Mouse (Mus musculus) bone marrow macrophage, adult 2 months (primary cell): Measurements from ENCODE around the gene Cd72.

Source experiments
- CTCF ChIP-seq: IDR thresholded peaks from 2 replicates; pipeline ENCODE4 v1.5.1; 2012; ENCODE audit warnings: low read depth, mild to moderate bottlenecking, low read length, moderate library complexity
- POLR2A ChIP-seq: IDR thresholded peaks from 2 replicates; pipeline ENCODE4 v1.6.1; 2012; ENCODE audit warnings: mild to moderate bottlenecking, low read depth, low read length, borderline replicate concordance

DNA sequence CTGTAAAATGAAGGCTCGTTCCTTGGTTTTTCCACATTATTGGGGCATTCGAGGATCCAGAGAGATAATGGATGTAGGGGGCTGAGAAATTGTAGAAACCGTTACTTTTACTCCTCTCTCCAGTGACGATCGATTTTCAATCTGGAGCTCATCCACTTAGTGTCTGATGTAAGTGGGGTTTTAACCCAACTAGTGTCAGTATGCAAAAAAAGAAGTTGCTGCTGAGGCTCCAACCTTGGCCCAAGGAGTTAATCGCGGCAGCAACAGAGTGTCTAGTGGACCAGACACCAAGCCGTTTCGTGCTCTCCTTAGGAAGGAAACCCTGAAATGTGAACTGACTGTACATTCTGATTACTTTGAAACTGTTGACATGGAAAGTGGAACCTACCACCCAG is 39.4 kb upstream of the Cd72 start:
- no peak for TF ChIP-seq CTCF
- no peak for TF ChIP-seq POLR2A
